Mouse (Mus musculus) R1 (cell line): ENCODE measurements around the gene Ccdc96.

ENCODE experiments used
- DNase-seq: peaks from one replicate; pipeline ENCODE4 v3.0.0-alpha.2; 2018; ENCODE audit warnings: low read depth, low spot score

Gene Ccdc96

GRCm38 (mm10) chr5:36525216-36525615, 40.8 kb downstream of the Ccdc96 start:
- no peak for DNase-seq

GRCm38 (mm10) chr5:36526274-36526673, 41.9 kb downstream of the Ccdc96 start:
- DNase-seq: peak; percentile 27

GRCm38 (mm10) chr5:36526921-36527320, 42.5 kb downstream of the Ccdc96 start:
- DNase-seq: no peak

GRCm38 (mm10) chr5:36529698-36530097, 45.3 kb downstream of the Ccdc96 start:
- no peak for DNase-seq

GRCm38 (mm10) chr5:36530129-36530751, 45.9 kb downstream of the Ccdc96 start:
- DNase-seq: peak; percentile 94

- DNase-seq: no peak
These were observed 50.2 kb downstream of the Ccdc96 start for GRCm38 (mm10) chr5:36534455-36535030.

- DNase-seq: no peak
These were observed 51.2 kb downstream of the Ccdc96 start for GRCm38 (mm10) chr5:36535438-36536176.

GRCm38 (mm10) chr5:36536424-36536823, 52.0 kb downstream of the Ccdc96 start:
- DNase-seq: no peak
